Mouse (Mus musculus) lung, postnatal 36 days (tissue): ENCODE data around the gene Ube4a.

ENCODE experiments used
- DNase-seq: peaks from one replicate; pipeline ENCODE4 v3.0.0; 2022; ENCODE audit warnings: mixed read lengths

Gene Ube4a

GRCm38 (mm10) chr9:44892664-44893063 is 72.7 kb downstream of the Ube4a start:
- DNase-seq: no peak

- DNase-seq: no peak
Observed at GRCm38 (mm10) chr9:44891210-44891609, 74.2 kb downstream of the Ube4a start.

- no peak for DNase-seq
Observed at GRCm38 (mm10) chr9:44890122-44890521, 75.3 kb downstream of the Ube4a start.

GRCm38 (mm10) chr9:44888114-44888624 is 77.2 kb downstream of the Ube4a start:
- DNase-seq: no peak

GRCm38 (mm10) chr9:44882981-44883569 is 82.3 kb downstream of the Ube4a start:
- no peak for DNase-seq

- peak; percentile 48 for DNase-seq
Observed at GRCm38 (mm10) chr9:44882436-44882980, 82.9 kb downstream of the Ube4a start.

- peak; percentile 77 for DNase-seq
Observed at GRCm38 (mm10) chr9:44881941-44882435, 83.4 kb downstream of the Ube4a start.

GRCm38 (mm10) chr9:44881221-44881871 is 84.1 kb downstream of the Ube4a start, which contains the start of gene Kmt2a:
Gene Kmt2a, minus strand, starts transcription at chr9:44881296.
- peak; percentile 95 for DNase-seq

GRCm38 (mm10) chr9:44880309-44881081 is 84.9 kb downstream of the Ube4a start:
- peak; percentile 10 for DNase-seq

GRCm38 (mm10) chr9:44879694-44880271 is 85.6 kb downstream of the Ube4a start:
- DNase-seq: peak; percentile 11

- no peak for DNase-seq
Observed at GRCm38 (mm10) chr9:44878776-44879500, 86.5 kb downstream of the Ube4a start.

GRCm38 (mm10) chr9:44877686-44878085 is 87.7 kb downstream of the Ube4a start:
- DNase-seq: no peak

GRCm38 (mm10) chr9:44875476-44875875 is 89.9 kb downstream of the Ube4a start:
- DNase-seq: no peak

- no peak for DNase-seq
Observed at GRCm38 (mm10) chr9:44874198-44874597, 91.2 kb downstream of the Ube4a start.

- DNase-seq: no peak
Observed at GRCm38 (mm10) chr9:44873665-44874064, 91.7 kb downstream of the Ube4a start.
